Mouse (Mus musculus): ENCODE results near the gene Lhfpl3. TPM values are rescaled to one million over a fixed set of nuclear protein-coding genes. Genes with fewer than 3 reads are reported as not detected.
A peak's percentile ranks its signal among the peaks of the same experiment; 100 is the strongest.

The Lhfpl3 gene
- polyA plus RNA-seq, 1 experiment from 2014 or later, result 0.17 TPM

DNA sequence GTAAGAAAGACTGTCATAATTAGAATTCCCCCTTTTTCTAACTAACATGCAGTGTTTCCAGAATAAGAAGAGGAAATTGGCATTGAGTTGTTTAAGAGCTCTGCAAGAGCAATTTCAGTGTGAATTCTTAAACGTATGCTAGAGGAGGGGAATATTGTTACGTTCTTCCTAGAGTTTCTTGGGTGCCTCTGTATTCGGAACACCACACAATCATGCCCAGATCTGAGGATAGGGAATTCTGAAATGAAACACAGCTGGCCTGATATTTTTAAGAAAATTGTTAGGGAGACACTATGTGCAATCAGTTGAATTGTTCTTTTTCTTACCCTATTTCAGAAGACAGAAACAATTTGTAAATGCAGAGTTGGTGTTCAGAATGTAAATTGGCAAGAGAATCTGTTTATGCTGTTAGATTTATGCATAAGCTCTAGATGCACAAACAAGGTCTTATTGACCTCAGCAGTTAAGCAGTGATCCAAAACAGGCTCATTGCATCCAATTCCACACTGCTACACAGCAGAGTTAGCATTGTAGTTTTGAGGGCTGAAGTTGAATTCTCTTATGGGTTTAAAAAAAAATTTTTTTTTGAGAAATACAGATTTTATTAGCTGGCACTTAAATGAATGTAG, 84.1 kb downstream of the Lhfpl3 start:
- Histone ChIP-seq H3K9me3 (replicated peaks; ENCODE audit: control insufficient read depth, low read length) (no peaks in the 10 kb centered on the region), H3K36me3 (ENCODE audit: control insufficient read depth, insufficient read depth, low read length) (no peaks in the 10 kb centered on the region), H3K9ac (ENCODE audit: low read depth, low read length) (no peak overlapping the region), H3K27ac (ENCODE audit: low read depth, low read length) (no peak overlapping the region), H3K4me2 (no peak overlapping the region), H3K27me3 (ENCODE audit: control insufficient read depth, insufficient read depth, low read length) (no peaks in the 10 kb centered on the region), H3K4me1 (ENCODE audit: control insufficient read depth, insufficient read depth, low read length) (no peaks in the 10 kb centered on the region), H3K4me3 (ENCODE audit: low read depth, low read length) (no peak overlapping the region)
- ATAC-seq (replicated peaks; ENCODE audit: insufficient number of reproducible peaks, low FRiP score, low TSS enrichment), result no peak
- 80% methylated on average over 3 of the region's 3 CpGs for WGBS (ENCODE audit: insufficient replicate concordance)

DNA sequence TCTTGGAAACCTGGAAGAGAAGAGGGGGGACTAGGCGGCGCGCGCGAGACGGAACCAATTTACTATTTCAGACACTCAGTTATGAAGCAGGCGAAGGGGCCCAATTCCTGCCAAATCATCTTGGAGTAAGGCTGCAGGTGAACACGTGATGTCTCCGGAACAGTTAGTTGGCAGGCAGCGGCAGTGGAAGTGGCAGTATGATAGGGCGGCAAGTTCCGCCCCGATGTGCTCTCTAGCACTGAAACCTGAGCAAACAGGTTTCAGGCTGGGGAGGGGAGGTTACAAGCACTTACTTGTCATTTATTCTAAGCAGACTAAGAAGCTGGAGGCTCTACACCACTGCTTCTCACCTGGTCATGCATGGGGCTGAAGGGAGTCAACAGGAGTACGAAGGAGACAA, 105.7 kb downstream of the Lhfpl3 start:
- Histone ChIP-seq H3K36me3 (ENCODE audit: control insufficient read depth, insufficient read depth, low read length) (no peaks in the 10 kb centered on the region), H3K9me3 (replicated peaks; ENCODE audit: control insufficient read depth, low read length) (no peaks in the 10 kb centered on the region), H3K4me3 (ENCODE audit: low read depth, low read length) (no peak overlapping the region), H3K9ac (ENCODE audit: low read depth, low read length) (no peak overlapping the region), H3K4me1 (ENCODE audit: control insufficient read depth, insufficient read depth, low read length) (no peaks in the 10 kb centered on the region), H3K27me3 (ENCODE audit: control insufficient read depth, insufficient read depth, low read length) (no peaks in the 10 kb centered on the region), H3K4me2 (0 out of 2 replicates have a peak overlapping the region, but pooled peaks have one; percentile 14), H3K27ac (ENCODE audit: low read depth, low read length) (no peak overlapping the region)
- no peak for ATAC-seq (replicated peaks; ENCODE audit: insufficient number of reproducible peaks, low FRiP score, low TSS enrichment)
- WGBS (ENCODE audit: insufficient replicate concordance), result 41% methylated on average over 14 of the region's 14 CpGs

DNA sequence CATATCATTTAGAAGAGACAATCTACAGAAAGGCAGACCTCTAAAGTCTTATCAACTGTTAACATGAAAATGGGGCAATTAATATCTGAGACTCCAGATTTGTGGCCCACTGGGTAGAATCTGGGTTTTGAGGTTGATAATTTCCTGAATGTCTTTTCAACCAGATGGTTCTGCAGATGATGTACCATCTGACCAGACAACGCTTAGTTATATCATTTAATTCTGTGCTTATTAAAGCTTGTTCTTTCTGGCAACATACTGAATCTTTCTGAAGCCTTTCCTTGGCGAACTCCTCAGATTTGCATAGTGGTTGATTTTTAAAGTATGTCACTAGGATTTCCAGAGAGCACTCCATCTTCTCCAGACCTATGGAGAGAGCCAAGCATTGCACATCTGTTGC, 107.6 kb downstream of the Lhfpl3 start:
- no peak overlapping the region for H3K27ac ChIP-seq (ENCODE audit: low read depth, low read length)
- 81% methylated on average over 2 of the region's 2 CpGs for WGBS (ENCODE audit: insufficient replicate concordance)
- no peak overlapping the region for H3K9ac ChIP-seq (ENCODE audit: low read depth, low read length)
- no peak for ATAC-seq (replicated peaks; ENCODE audit: insufficient number of reproducible peaks, low FRiP score, low TSS enrichment)
- H3K4me1 ChIP-seq (ENCODE audit: control insufficient read depth, insufficient read depth, low read length), result no peaks in the 10 kb centered on the region
- H3K9me3 ChIP-seq (replicated peaks; ENCODE audit: control insufficient read depth, low read length), result no peaks in the 10 kb centered on the region
- no peak overlapping the region for H3K4me3 ChIP-seq (ENCODE audit: low read depth, low read length)
- H3K27me3 ChIP-seq (ENCODE audit: control insufficient read depth, insufficient read depth, low read length), result no peaks in the 10 kb centered on the region
- H3K36me3 ChIP-seq (ENCODE audit: control insufficient read depth, insufficient read depth, low read length), result no peaks in the 10 kb centered on the region
- no peak overlapping the region for H3K4me2 ChIP-seq

DNA sequence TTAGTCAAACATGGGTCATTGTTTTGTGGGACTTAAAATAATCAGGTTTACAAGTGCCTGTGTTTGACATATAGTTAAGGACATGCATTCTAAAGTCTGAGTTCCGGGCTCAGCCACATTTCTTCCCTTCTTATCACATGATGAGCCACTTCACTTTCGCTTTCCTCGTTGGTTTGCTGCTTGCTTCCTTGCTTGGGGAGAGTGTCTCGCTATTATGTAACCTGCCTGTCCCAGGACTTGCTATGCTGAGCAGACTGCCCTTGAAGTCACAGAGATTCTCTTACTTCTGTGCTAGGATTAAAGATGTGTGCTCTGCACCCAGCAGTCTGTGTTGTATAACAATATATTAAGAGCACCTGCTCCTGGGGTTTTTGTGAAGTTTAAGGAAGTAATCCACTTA, 110.6 kb downstream of the Lhfpl3 start:
- 47% methylated on average over 4 of the region's 4 CpGs for WGBS (ENCODE audit: insufficient replicate concordance)

DNA sequence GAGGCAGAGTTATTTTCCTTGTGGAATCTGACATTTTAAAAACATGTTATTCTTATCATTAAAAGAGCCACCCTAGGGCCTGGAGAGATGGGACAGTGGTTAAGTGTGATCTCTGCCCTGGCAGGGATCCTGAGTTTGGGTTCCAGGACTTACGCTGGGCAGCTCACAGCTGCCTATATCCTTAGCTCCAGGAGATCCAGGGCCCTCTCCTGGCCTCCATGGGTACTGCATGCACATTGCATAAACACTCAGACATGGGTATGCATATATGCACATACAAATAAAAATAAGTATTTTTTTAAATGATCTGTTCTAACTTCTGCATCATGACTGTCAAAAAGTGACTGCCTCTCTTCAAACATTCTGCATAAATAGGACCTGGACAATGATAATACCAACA, 115.5 kb downstream of the Lhfpl3 start:
- Histone ChIP-seq H3K9ac (ENCODE audit: low read depth, low read length) (no peak overlapping the region), H3K4me2 (no peak overlapping the region), H3K27ac (ENCODE audit: low read depth, low read length) (no peak overlapping the region), H3K4me1 (ENCODE audit: control insufficient read depth, insufficient read depth, low read length) (no peaks in the 10 kb centered on the region), H3K36me3 (ENCODE audit: control insufficient read depth, insufficient read depth, low read length) (no peaks in the 10 kb centered on the region), H3K9me3 (replicated peaks; ENCODE audit: control insufficient read depth, low read length) (no peaks in the 10 kb centered on the region), H3K4me3 (ENCODE audit: low read depth, low read length) (no peak overlapping the region), H3K27me3 (ENCODE audit: control insufficient read depth, insufficient read depth, low read length) (no peaks in the 10 kb centered on the region)
- ATAC-seq (replicated peaks; ENCODE audit: insufficient number of reproducible peaks, low FRiP score, low TSS enrichment), result no peak
- 29% methylated on average over 1 of the region's 1 CpGs for WGBS (ENCODE audit: insufficient replicate concordance)

More for the DNA sequence above, 110.6 kb downstream of the Lhfpl3 start:
- Histone ChIP-seq H3K4me1 (ENCODE audit: control insufficient read depth, insufficient read depth, low read length) (no peaks in the 10 kb centered on the region), H3K27ac (ENCODE audit: low read depth, low read length) (no peak overlapping the region), H3K4me3 (ENCODE audit: low read depth, low read length) (no peak overlapping the region), H3K27me3 (ENCODE audit: control insufficient read depth, insufficient read depth, low read length) (no peaks in the 10 kb centered on the region), H3K9ac (ENCODE audit: low read depth, low read length) (no peak overlapping the region), H3K4me2 (no peak overlapping the region), H3K36me3 (ENCODE audit: control insufficient read depth, insufficient read depth, low read length) (no peaks in the 10 kb centered on the region), H3K9me3 (replicated peaks; ENCODE audit: control insufficient read depth, low read length) (no peaks in the 10 kb centered on the region)
- no peak for ATAC-seq (replicated peaks; ENCODE audit: insufficient number of reproducible peaks, low FRiP score, low TSS enrichment)

DNA sequence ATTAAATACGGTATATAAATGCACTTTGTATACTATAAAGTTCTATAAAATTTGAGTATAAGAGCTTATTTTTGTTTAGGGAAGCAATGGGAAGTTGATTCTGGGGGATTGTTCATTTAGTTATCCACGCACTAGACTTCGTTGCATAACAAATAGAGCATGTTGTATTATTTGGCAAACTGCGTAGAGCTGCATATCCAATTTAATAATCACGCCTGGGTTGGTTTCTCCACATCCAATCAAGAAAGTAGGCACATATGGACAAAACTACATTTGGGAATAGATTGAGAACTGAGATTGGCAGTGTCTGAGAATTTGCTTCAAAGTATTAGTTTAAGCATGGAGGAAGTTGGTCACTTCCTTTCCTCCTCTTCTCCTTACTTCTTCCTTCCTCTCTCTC, 123.2 kb downstream of the Lhfpl3 start:
- no peak overlapping the region for H3K9ac ChIP-seq (ENCODE audit: low read depth, low read length)
- no peak for ATAC-seq (replicated peaks; ENCODE audit: insufficient number of reproducible peaks, low FRiP score, low TSS enrichment)
- WGBS (ENCODE audit: insufficient replicate concordance), result 84% methylated on average over 5 of the region's 5 CpGs

DNA sequence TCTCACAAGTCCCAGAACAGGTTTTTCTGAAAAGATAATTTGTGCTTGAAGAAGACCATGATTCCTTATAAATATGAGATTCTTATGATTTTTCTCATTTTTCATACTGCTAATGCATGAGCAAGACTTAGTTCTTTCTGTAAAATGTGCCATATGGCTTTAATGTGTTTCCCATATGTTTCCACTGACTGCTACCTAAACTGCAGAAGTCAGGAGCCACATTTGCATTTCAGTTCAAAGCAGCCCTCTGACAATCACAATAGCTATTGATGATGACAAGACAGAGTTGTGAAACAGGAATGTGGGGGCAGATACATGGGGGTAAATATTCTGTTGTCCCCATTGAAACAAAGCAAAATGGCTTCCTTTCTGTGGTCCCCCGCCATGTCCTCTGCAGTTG, 126.6 kb downstream of the Lhfpl3 start:
- Histone ChIP-seq H3K27ac (ENCODE audit: low read depth, low read length) (no peak overlapping the region), H3K36me3 (ENCODE audit: control insufficient read depth, insufficient read depth, low read length) (no peaks in the 10 kb centered on the region), H3K9ac (ENCODE audit: low read depth, low read length) (no peak overlapping the region), H3K4me2 (no peak overlapping the region), H3K4me3 (ENCODE audit: low read depth, low read length) (no peak overlapping the region), H3K9me3 (replicated peaks; ENCODE audit: control insufficient read depth, low read length) (no peaks in the 10 kb centered on the region), H3K27me3 (ENCODE audit: control insufficient read depth, insufficient read depth, low read length) (no peaks in the 10 kb centered on the region), H3K4me1 (ENCODE audit: control insufficient read depth, insufficient read depth, low read length) (no peaks in the 10 kb centered on the region)
- no peak for ATAC-seq (replicated peaks; ENCODE audit: insufficient number of reproducible peaks, low FRiP score, low TSS enrichment)
- WGBS (ENCODE audit: insufficient replicate concordance), result 63% methylated on average over 1 of the region's 1 CpGs

More for the DNA sequence above, 123.2 kb downstream of the Lhfpl3 start:
- Histone ChIP-seq H3K4me1 (ENCODE audit: control insufficient read depth, insufficient read depth, low read length) (no peaks in the 10 kb centered on the region), H3K9me3 (replicated peaks; ENCODE audit: control insufficient read depth, low read length) (no peaks in the 10 kb centered on the region), H3K27ac (ENCODE audit: low read depth, low read length) (no peak overlapping the region), H3K4me3 (ENCODE audit: low read depth, low read length) (no peak overlapping the region), H3K4me2 (no peak overlapping the region), H3K36me3 (ENCODE audit: control insufficient read depth, insufficient read depth, low read length) (no peaks in the 10 kb centered on the region), H3K27me3 (ENCODE audit: control insufficient read depth, insufficient read depth, low read length) (no peaks in the 10 kb centered on the region)

DNA sequence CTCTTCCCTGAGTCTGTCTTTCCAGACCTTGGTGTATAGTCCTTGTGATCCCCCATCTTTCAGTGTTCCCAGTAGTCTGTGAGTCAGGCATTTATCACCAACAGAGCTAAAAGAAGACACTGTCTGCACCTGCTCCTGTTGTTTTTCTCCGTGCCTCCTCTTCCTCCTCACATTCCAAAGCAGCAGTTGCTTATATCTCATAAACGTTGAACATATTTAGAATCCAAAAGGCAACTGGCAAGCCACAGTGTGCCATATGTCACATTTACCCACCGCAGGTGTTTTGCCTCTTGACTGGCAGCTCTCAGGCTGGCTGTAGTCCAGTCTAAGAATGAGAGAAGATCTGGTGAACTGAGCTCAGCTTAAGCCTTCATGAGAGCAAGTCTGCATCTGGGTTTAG, 142.5 kb downstream of the Lhfpl3 start:
- WGBS (ENCODE audit: insufficient replicate concordance), result 72% methylated on average over 3 of the region's 3 CpGs

DNA sequence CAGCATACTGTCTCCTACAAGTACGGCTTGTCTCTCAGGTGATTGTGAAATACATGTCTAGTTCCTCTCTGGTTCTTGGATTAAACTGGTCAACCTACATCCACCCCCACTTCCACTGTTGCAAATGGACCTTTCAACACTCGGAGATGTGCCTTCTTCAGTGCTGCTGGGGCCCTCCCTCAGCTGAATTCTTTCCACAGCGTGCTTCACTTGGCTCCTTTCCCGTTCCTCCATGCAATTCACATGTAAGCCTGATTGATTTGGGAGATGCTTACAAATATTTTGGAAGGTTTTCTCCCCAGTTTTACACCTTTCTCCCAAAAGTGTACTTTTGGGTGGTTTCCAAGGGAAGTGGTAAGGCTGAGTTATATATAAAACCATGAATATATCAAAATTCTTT, 143.6 kb downstream of the Lhfpl3 start:
- no peak for ATAC-seq (replicated peaks; ENCODE audit: insufficient number of reproducible peaks, low FRiP score, low TSS enrichment)

More for the DNA sequence above, 142.5 kb downstream of the Lhfpl3 start:
- H3K9ac ChIP-seq (ENCODE audit: low read depth, low read length), result no peak overlapping the region
- H3K4me2 ChIP-seq, result no peak overlapping the region
- H3K9me3 ChIP-seq (replicated peaks; ENCODE audit: control insufficient read depth, low read length), result no peaks in the 10 kb centered on the region
- no peak for ATAC-seq (replicated peaks; ENCODE audit: insufficient number of reproducible peaks, low FRiP score, low TSS enrichment)
- no peaks in the 10 kb centered on the region for H3K27me3 ChIP-seq (ENCODE audit: control insufficient read depth, insufficient read depth, low read length)
- no peak overlapping the region for H3K27ac ChIP-seq (ENCODE audit: low read depth, low read length)
- no peak overlapping the region for H3K4me3 ChIP-seq (ENCODE audit: low read depth, low read length)
- H3K4me1 ChIP-seq (ENCODE audit: control insufficient read depth, insufficient read depth, low read length), result no peaks in the 10 kb centered on the region
- H3K36me3 ChIP-seq (ENCODE audit: control insufficient read depth, insufficient read depth, low read length), result no peaks in the 10 kb centered on the region

More for the DNA sequence above, 143.6 kb downstream of the Lhfpl3 start:
- Histone ChIP-seq H3K9ac (ENCODE audit: low read depth, low read length) (no peak overlapping the region), H3K27ac (ENCODE audit: low read depth, low read length) (no peak overlapping the region), H3K4me3 (ENCODE audit: low read depth, low read length) (no peak overlapping the region), H3K9me3 (replicated peaks; ENCODE audit: control insufficient read depth, low read length) (no peaks in the 10 kb centered on the region), H3K27me3 (ENCODE audit: control insufficient read depth, insufficient read depth, low read length) (no peaks in the 10 kb centered on the region), H3K4me1 (ENCODE audit: control insufficient read depth, insufficient read depth, low read length) (no peaks in the 10 kb centered on the region), H3K4me2 (no peak overlapping the region), H3K36me3 (ENCODE audit: control insufficient read depth, insufficient read depth, low read length) (no peaks in the 10 kb centered on the region)
- WGBS (ENCODE audit: insufficient replicate concordance), result 47% methylated on average over 4 of the region's 4 CpGs

Data from heart, embryonic 11.5 days (tissue).